Mouse (Mus musculus): ENCODE results near the gene Wdr86. TPM values are rescaled to one million over a fixed set of nuclear protein-coding genes. Genes with fewer than 3 reads are reported as not detected.

The Wdr86 gene
- polyA plus RNA-seq (2012; rRNA removed) = 10.8 and 11.9 TPM in 2 replicates

GRCm38 (mm10) chr5:24730488-24730871, at the start of gene Wdr86:
TSS of gene Wdr86 (minus strand) at chr5:24730727.
- peak; percentile 39 for DNase-seq (ENCODE audit: low read depth)
- TF ChIP-seq POLR2A (IDR thresholded peaks at IDR 0.05; ENCODE audit: borderline replicate concordance, extremely low read depth, insufficient read depth, insufficient read length, poor library complexity, severe bottlenecking) (no peak), CTCF (IDR thresholded peaks at IDR 0.05; ENCODE audit: borderline replicate concordance, extremely low read depth, insufficient read depth, insufficient read length) (no peak)

DNA sequence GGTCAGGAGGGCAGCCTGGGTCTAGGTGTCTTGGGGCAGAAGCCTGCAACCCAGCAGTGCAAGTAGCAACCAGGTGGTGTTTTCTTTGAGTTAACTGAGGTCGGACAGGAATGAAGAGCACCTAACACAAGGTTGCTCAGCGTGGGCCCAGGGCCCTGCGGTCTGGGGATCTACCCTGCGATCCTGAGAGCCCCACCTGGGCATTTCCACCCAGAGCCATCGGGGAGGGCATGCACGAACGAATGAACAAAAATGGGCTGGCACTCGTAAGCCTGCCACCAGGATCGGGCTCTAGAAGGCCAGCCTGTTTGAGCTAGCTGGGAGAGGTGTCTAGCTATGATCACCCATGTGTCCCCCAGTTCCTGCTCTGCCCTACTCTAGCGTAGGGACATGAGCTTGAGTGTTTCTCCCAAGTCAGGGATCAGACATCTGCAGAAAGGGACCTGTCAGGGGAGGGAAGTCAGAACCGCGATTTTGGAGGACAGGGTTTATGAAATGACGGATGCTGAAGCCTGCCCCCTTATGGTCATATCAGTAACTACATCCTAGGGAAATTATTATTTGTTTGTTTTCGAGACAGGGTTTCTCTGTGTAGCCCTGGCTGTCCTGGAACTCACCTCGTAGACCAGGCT, 49.5 kb upstream of the Wdr86 start:
- peak; percentile 52; the same call in 1 of the 2 replicates for TF ChIP-seq CTCF (IDR thresholded peaks at IDR 0.05; ENCODE audit: borderline replicate concordance, extremely low read depth, insufficient read depth, insufficient read length)
- TF ChIP-seq POLR2A (IDR thresholded peaks at IDR 0.05; ENCODE audit: borderline replicate concordance, extremely low read depth, insufficient read depth, insufficient read length, poor library complexity, severe bottlenecking) = no peak
- DNase-seq (ENCODE audit: low read depth) = peak; percentile 48

GRCm38 (mm10) chr5:24779321-24779720, 48.8 kb upstream of the Wdr86 start:
- DNase-seq (ENCODE audit: low read depth) = no peak
- TF ChIP-seq POLR2A (IDR thresholded peaks at IDR 0.05; ENCODE audit: borderline replicate concordance, extremely low read depth, insufficient read depth, insufficient read length, poor library complexity, severe bottlenecking) = no peak
- no peak for TF ChIP-seq CTCF (IDR thresholded peaks at IDR 0.05; ENCODE audit: borderline replicate concordance, extremely low read depth, insufficient read depth, insufficient read length)

DNA sequence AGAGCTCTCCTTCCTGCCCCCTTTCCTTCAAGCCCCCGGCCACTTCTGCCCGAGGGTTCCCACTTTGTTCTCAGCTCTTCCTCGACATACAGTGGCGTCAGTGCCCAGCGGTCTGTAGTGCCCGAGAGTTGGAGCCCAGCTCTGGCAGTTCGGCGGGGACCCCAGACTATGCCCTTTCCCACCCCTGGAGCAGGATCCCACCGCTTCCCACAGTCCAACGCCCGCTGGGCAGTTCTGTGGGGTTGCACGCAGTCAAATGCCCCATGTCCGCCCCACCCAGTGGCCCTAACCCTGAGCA, 48.3 kb upstream of the Wdr86 start:
- no peak for DNase-seq (ENCODE audit: low read depth)
- no peak for TF ChIP-seq CTCF (IDR thresholded peaks at IDR 0.05; ENCODE audit: borderline replicate concordance, extremely low read depth, insufficient read depth, insufficient read length)
- TF ChIP-seq POLR2A (IDR thresholded peaks at IDR 0.05; ENCODE audit: borderline replicate concordance, extremely low read depth, insufficient read depth, insufficient read length, poor library complexity, severe bottlenecking) = no peak

GRCm38 (mm10) chr5:24778082-24778842, 47.7 kb upstream of the Wdr86 start:
- TF ChIP-seq CTCF (IDR thresholded peaks at IDR 0.05; ENCODE audit: borderline replicate concordance, extremely low read depth, insufficient read depth, insufficient read length) (no peak), POLR2A (IDR thresholded peaks at IDR 0.05; ENCODE audit: borderline replicate concordance, extremely low read depth, insufficient read depth, insufficient read length, poor library complexity, severe bottlenecking) (no peak)
- DNase-seq (ENCODE audit: low read depth) = no peak

DNA sequence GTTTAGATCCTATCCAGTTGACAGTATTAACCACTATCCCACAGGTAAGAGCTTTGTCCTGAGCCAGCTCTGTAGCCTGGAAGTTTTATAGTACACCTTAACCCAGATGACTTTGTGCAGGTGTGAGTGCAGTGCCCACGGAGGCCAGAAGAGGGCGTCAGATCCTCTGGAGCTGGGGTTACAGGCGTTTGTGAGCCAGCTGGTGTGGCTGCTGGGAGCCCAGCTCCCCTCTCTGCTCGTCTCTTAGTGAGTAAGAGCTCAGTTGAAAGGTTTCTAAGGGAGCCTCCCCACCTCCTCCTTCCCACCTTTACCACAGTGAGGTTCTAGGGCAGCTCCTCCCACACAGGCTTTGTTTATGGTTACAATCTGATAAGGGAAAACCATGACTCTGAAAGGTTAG, 46.2 kb upstream of the Wdr86 start:
- DNase-seq (ENCODE audit: low read depth) = no peak
- no peak for TF ChIP-seq POLR2A (IDR thresholded peaks at IDR 0.05; ENCODE audit: borderline replicate concordance, extremely low read depth, insufficient read depth, insufficient read length, poor library complexity, severe bottlenecking)
- TF ChIP-seq CTCF (IDR thresholded peaks at IDR 0.05; ENCODE audit: borderline replicate concordance, extremely low read depth, insufficient read depth, insufficient read length) = no peak

GRCm38 (mm10) chr5:24774549-24774948, 44.0 kb upstream of the Wdr86 start:
- peak; percentile 54 for DNase-seq (ENCODE audit: low read depth)

DNA sequence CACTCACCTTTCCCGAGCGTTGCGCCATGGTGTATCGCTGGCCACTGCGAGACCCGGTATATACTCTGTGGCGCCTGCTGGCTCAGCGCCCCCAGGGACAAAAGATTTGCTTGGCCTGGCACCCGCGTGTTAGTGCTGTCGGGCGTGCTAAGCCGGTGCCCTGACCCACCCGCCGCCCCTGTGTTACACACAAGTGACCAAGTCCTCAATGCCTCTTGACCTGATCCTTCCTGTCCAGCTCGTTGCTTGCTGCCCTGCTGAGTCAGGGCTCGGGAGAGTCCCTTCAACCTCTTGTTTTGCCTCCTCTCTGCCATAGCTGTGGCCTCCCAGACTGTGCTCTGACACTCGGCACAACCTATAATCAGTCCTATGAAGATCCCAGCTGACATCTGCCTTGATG, 27.3 kb upstream of the Wdr86 start, which contains the start of gene Crygn:
TSS of gene Crygn (minus strand) at position 193 of the 400 bp plus-strand sequence.
- no peak for TF ChIP-seq CTCF (IDR thresholded peaks at IDR 0.05; ENCODE audit: borderline replicate concordance, extremely low read depth, insufficient read depth, insufficient read length)
- TF ChIP-seq POLR2A (IDR thresholded peaks at IDR 0.05; ENCODE audit: borderline replicate concordance, extremely low read depth, insufficient read depth, insufficient read length, poor library complexity, severe bottlenecking) = no peak
- no peak for DNase-seq (ENCODE audit: low read depth)

- DNase-seq (ENCODE audit: low read depth) = no peak
Measured at GRCm38 (mm10) chr5:24756931-24757330, 26.4 kb upstream of the Wdr86 start.

DNA sequence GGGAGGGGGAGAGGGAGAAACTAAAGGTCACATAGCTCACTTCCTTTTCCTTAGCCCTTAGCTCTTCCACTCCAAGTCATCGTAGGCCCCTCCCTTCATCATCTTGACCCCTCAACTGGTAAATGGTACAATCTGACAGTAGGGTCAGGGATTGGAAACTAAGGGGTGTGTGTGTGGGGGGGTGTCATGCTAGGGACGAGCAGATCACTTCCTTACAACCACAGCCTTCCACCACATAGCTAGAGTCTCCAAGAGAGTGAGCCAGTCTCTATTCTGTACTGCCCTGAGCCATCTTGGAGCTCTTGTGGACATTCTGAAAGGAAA, 21.6 kb upstream of the Wdr86 start:
- DNase-seq (ENCODE audit: low read depth) = no peak
- no peak for TF ChIP-seq CTCF (IDR thresholded peaks at IDR 0.05; ENCODE audit: borderline replicate concordance, extremely low read depth, insufficient read depth, insufficient read length)
- TF ChIP-seq POLR2A (IDR thresholded peaks at IDR 0.05; ENCODE audit: borderline replicate concordance, extremely low read depth, insufficient read depth, insufficient read length, poor library complexity, severe bottlenecking) = no peak

More at GRCm38 (mm10) chr5:24756931-24757330, 26.4 kb upstream of the Wdr86 start:
- TF ChIP-seq CTCF (IDR thresholded peaks at IDR 0.05; ENCODE audit: borderline replicate concordance, extremely low read depth, insufficient read depth, insufficient read length) (no peak), POLR2A (IDR thresholded peaks at IDR 0.05; ENCODE audit: borderline replicate concordance, extremely low read depth, insufficient read depth, insufficient read length, poor library complexity, severe bottlenecking) (no peak)

DNA sequence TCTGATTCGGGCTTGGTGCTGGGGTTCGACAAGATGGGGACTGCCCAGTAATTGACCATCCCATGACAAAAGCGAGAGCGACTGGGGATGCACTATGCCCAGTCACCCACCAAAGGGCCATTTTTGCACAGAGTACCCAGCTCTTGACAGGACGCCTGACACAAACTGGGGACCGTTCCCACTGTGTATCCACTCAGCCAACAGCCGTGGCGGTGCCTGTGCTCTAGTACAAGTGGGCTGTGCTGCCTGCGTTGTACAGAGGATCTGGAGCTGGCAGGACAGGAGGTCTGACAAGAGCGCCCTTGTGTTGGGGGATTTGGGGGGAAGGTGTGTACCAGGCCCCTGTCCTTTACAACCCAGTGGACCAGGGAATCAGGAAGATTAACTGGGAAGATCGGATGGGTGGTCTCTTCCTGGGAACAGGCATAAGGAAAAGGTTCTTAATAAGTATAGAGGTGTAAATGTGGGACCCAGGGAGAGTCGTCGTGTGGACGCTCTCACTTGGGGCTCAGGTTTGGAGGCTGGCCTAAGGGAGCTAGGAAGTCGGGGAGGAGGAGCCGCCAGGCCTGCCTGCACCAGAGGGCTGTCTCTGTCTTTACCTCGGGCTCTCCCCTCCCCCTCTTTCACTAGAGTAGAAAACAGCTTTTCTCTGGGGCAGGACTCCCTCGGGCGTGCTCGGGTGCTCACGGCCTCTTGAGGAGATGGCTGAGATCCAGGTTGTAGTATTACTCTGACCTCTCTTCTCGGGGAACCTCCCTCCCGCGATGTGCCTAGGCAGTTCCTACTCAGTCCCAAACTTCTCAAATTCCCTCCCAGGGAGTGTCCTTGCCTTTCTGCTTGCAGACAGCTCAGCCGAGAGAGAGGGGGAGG, 21.0 kb upstream of the Wdr86 start:
- peak; percentile 66 for DNase-seq (ENCODE audit: low read depth)
- TF ChIP-seq POLR2A (IDR thresholded peaks at IDR 0.05; ENCODE audit: borderline replicate concordance, extremely low read depth, insufficient read depth, insufficient read length, poor library complexity, severe bottlenecking) (no peak), CTCF (IDR thresholded peaks at IDR 0.05; ENCODE audit: borderline replicate concordance, extremely low read depth, insufficient read depth, insufficient read length) (no peak)

Measured in brain, embryonic 14.5 days (tissue).